Mouse (Mus musculus) stomach, embryonic 14.5 days (tissue): ENCODE results near the gene Cyb5r2. TPM values are rescaled to one million over a fixed set of nuclear protein-coding genes. Genes with fewer than 3 reads are reported as not detected.

ENCODE experiments used
- ATAC-seq: fragments of 200-750 bp; cut with Nextera tagmentation; 2 replicates; pipeline ENCODE4 v1.8.0; 2017; ENCODE audit warnings: low read depth, moderate TSS enrichment; ENCODE audit not compliant: insufficient number of reproducible peaks, insufficient read depth, low FRiP score
- H3K27ac ChIP-seq: fragments of 300-500 bp; sonication (generic); 2 replicates; pipeline ENCODE4 v1.5.1; 2014; ENCODE audit warnings: mild to moderate bottlenecking, low read length, moderate library complexity, mixed read lengths
- H3K27me3 ChIP-seq: fragments of 300-500 bp; sonication (generic); 2 replicates; pipeline ENCODE4 v1.6.1; 2014; ENCODE audit warnings: low read length, control low read depth, mixed read lengths; ENCODE audit not compliant: control insufficient read depth, insufficient read depth
- H3K36me3 ChIP-seq: fragments of 300-500 bp; sonication (generic); 2 replicates; pipeline ENCODE4 v1.6.1; 2014; ENCODE audit warnings: mild to moderate bottlenecking, control low read depth, low read length, moderate library complexity, mixed read lengths; ENCODE audit not compliant: control insufficient read depth, insufficient read depth
- H3K4me1 ChIP-seq: fragments of 300-500 bp; sonication (generic); 2 replicates; pipeline ENCODE4 v1.6.1; 2014; ENCODE audit warnings: low read length, control low read depth, mixed read lengths; ENCODE audit not compliant: control insufficient read depth, insufficient read depth
- H3K4me2 ChIP-seq: fragments of 300-500 bp; sonication (generic); replicated peaks from 2 replicates; pipeline ENCODE4 v1.6.1; 2014; ENCODE audit warnings: low read depth, low read length, control low read depth
- H3K4me3 ChIP-seq: fragments of 300-500 bp; sonication (generic); 2 replicates; pipeline ENCODE4 v1.5.1; 2014; ENCODE audit warnings: low read depth, low read length, control low read depth
- H3K9ac ChIP-seq: fragments of 300-500 bp; sonication (generic); replicated peaks from 2 replicates; pipeline ENCODE4 v1.6.1; 2014; ENCODE audit warnings: low read depth, mild to moderate bottlenecking, control low read depth, low read length, moderate library complexity, mixed read lengths
- H3K9me3 ChIP-seq: fragments of 300-500 bp; sonication (generic); 2 replicates; pipeline ENCODE4 v1.6.1; 2016; ENCODE audit warnings: low read depth, low read length, control low read depth; ENCODE audit not compliant: control insufficient read depth
- WGBS: fragments of 180-500 bp; shearing (Covaris S2); extraction: QIAGEN DNeasy Blood & Tissue Kit; methylation state at CpG from one replicate; pipeline ENCODE4 v1.1.7; 2014; 5-methylcytosine and 5-hydroxymethylcytosine counted together
- polyA plus RNA-seq: library from polyadenylated mRNA; unstranded; fragments of >200 nt; fragmentation: Nextera tagmentation; extraction: Ambion mirVana; gene quantifications from 2 replicates; pipeline ENCODE4 v1.2.1, GENCODE M21; 2014

The Cyb5r2 gene
- polyA plus RNA-seq, 1 experiment from 2014 or later = 0.12 TPM

GRCm38 (mm10) chr7:107712743-107713142 is 45.1 kb downstream of the Cyb5r2 start:
- H3K27me3 ChIP-seq = no peaks in the 10 kb centered on the region
- no peak for ATAC-seq
- H3K4me1 ChIP-seq = peaks cover 12% of the 10 kb centered on the region
- no peak overlapping the region for H3K9ac ChIP-seq
- WGBS = 61% methylated on average over 6 of the region's 6 CpGs
- no peaks in the 10 kb centered on the region for H3K9me3 ChIP-seq
- H3K36me3 ChIP-seq = no peaks in the 10 kb centered on the region; the same call in 1 of the 2 replicates
- no peak overlapping the region for H3K4me2 ChIP-seq
- no peak overlapping the region for H3K27ac ChIP-seq
- no peak overlapping the region for H3K4me3 ChIP-seq

- no peak overlapping the region for H3K9ac ChIP-seq
- peak overlapping the region; percentile 23 for H3K4me3 ChIP-seq
- WGBS = 1% methylated on average over 10 of the region's 10 CpGs
Observed at GRCm38 (mm10) chr7:107708491-107709112, 49.2 kb downstream of the Cyb5r2 start.

DNA sequence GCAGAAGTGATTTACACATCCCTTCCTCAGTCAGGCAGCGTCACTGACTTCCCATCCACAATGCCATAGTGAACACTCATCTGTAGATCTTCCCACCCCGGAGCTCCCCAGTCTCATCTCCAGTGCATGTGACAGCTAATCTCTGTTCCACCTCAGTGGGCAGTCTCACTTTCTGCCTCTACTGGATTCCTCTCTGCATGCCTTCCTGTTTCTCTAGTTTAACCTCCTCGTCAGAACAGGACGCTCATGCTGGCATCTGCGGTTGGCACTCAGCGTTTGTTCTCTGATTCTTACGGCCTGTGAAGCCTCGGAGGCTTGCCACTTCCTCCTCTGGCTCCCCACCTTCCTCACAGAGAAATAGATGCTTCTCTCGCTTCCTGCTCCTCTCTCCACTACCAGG is 50.2 kb downstream of the Cyb5r2 start:
- Histone ChIP-seq H3K9me3 (no peaks in the 10 kb centered on the region), H3K36me3 (no peaks in the 10 kb centered on the region), H3K4me1 (peaks cover 15% of the 10 kb centered on the region), H3K27me3 (no peaks in the 10 kb centered on the region), H3K4me2 (no peak overlapping the region), H3K4me3 (no peak overlapping the region), H3K27ac (no peak overlapping the region), H3K9ac (no peak overlapping the region)
- 71% methylated on average over 9 of the region's 9 CpGs for WGBS
- no peak for ATAC-seq

More at GRCm38 (mm10) chr7:107708491-107709112, 49.2 kb downstream of the Cyb5r2 start:
- H3K27ac ChIP-seq = peak overlapping the region; percentile 86; the same call in 1 of the 2 replicates
- H3K4me2 ChIP-seq = peak overlapping the region; percentile 48
- no peaks in the 10 kb centered on the region for H3K36me3 ChIP-seq
- no peaks in the 10 kb centered on the region for H3K9me3 ChIP-seq
- H3K4me1 ChIP-seq = peaks cover 15% of the 10 kb centered on the region
- no peaks in the 10 kb centered on the region for H3K27me3 ChIP-seq
- ATAC-seq = peak; percentile 92

GRCm38 (mm10) chr7:107705941-107706340 is 51.9 kb downstream of the Cyb5r2 start:
- no peak overlapping the region for H3K4me2 ChIP-seq
- no peak overlapping the region for H3K27ac ChIP-seq
- H3K4me1 ChIP-seq = peaks cover 15% of the 10 kb centered on the region
- no peaks in the 10 kb centered on the region for H3K36me3 ChIP-seq
- H3K27me3 ChIP-seq = no peaks in the 10 kb centered on the region
- H3K9ac ChIP-seq = no peak overlapping the region
- no peak overlapping the region for H3K4me3 ChIP-seq
- H3K9me3 ChIP-seq = no peaks in the 10 kb centered on the region
- no peak for ATAC-seq
- WGBS = 77% methylated on average over 5 of the region's 5 CpGs

DNA sequence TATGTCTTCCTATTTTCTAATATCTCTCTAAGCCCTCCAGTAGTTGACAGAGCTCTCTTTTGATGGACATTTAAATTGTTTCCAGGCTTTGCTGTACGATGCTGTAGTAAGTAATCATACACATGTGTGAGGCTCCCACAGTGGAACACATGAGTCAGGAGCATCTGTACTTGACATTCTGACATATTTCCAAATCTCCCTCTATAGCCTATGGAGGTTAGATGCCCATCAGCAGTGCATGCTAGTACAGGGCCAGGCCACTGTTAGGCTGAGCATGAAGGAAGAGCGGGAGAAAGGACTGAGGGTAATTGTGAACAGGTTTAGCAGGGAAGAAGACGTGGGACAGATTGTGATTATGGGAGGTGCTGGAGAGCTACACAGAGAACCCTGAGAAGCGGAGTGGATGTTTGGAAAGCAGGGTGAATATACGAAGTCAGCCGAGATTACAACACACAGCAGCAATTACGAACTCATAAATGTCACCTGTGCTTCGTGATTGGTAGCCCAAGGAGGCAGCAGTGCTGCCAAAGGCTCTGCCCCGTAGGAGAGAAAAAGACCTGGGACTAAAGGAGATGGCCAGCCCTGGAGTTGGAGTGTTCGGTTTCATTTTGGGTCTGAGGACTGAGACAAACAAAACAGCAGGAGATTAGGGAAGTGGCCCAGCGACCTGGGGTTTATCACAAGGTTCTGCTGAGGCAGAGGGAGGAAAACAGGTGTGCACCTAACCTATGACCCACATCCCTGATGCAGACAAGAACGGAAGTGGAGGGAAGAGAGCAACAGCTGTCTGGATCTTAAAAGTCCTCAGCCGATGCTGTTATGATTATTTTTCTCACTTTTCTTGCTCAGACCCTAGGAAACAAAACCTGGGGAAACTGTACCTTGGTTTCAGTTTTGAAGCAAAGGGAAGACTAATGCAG is 55.1 kb downstream of the Cyb5r2 start:
- Histone ChIP-seq H3K27me3 (no peaks in the 10 kb centered on the region), H3K4me1 (peaks cover 3% of the 10 kb centered on the region; the same call in 1 of the 2 replicates), H3K9ac (no peak overlapping the region), H3K36me3 (no peaks in the 10 kb centered on the region), H3K4me3 (no peak overlapping the region), H3K27ac (0 out of 2 replicates have a peak overlapping the region, but pooled peaks have one; percentile 6), H3K9me3 (no peaks in the 10 kb centered on the region), H3K4me2 (no peak overlapping the region)
- no peak for ATAC-seq
- 43% methylated on average over 13 of the region's 13 CpGs for WGBS

DNA sequence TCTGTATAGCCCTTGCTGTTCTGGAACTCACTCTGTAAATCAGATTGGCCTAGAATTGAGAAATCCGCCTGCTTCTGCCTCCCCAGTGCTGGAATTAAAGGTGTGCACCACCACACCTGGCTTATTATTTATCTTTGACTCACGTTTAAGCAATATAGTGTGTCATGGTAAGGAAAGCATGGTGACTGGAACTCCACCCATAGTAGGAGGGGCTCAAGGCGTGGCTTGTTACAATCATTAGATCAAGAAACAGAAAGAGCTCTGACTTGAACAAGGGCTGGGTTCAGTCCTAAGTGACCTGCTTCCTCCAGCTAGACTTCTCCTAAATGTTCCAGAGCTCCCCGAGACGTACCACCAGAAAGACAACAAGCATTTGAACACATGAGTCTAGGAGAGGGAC is 57.2 kb downstream of the Cyb5r2 start:
- WGBS = 76% methylated on average over 5 of the region's 5 CpGs

GRCm38 (mm10) chr7:107699926-107700325 is 57.9 kb downstream of the Cyb5r2 start:
- H3K27ac ChIP-seq = no peak overlapping the region
- H3K9me3 ChIP-seq = no peaks in the 10 kb centered on the region
- WGBS = 76% methylated on average over 1 of the region's 1 CpGs
- ATAC-seq = peak; percentile 39; the same call in 1 of the 2 replicates
- H3K4me2 ChIP-seq = no peak overlapping the region
- no peak overlapping the region for H3K9ac ChIP-seq
- H3K4me3 ChIP-seq = no peak overlapping the region
- no peaks in the 10 kb centered on the region for H3K27me3 ChIP-seq
- no peaks in the 10 kb centered on the region for H3K36me3 ChIP-seq
- peaks cover 3% of the 10 kb centered on the region; the same call in 1 of the 2 replicates for H3K4me1 ChIP-seq

More for the DNA sequence above, 57.2 kb downstream of the Cyb5r2 start:
- no peak overlapping the region for H3K9ac ChIP-seq
- no peaks in the 10 kb centered on the region for H3K27me3 ChIP-seq
- no peaks in the 10 kb centered on the region for H3K9me3 ChIP-seq
- H3K4me2 ChIP-seq = no peak overlapping the region
- no peaks in the 10 kb centered on the region for H3K36me3 ChIP-seq
- peaks cover 3% of the 10 kb centered on the region; the same call in 1 of the 2 replicates for H3K4me1 ChIP-seq
- H3K4me3 ChIP-seq = no peak overlapping the region
- ATAC-seq = no peak
- no peak overlapping the region for H3K27ac ChIP-seq
